Mouse (Mus musculus) frontal cortex, adult 2 months (tissue): ENCODE data around the gene Mga. TPM values are rescaled to one million over a fixed set of nuclear protein-coding genes. Genes with fewer than 3 reads are reported as not detected.

Experiments
- DNase-seq, 2 experiments: peaks; one replicate each; pipeline ENCODE4 v3.0.0; 2022; ENCODE audit warnings: low spot score in 1 of 2; ENCODE audit errors: extremely low spot score in 1 of 2
- polyA plus RNA-seq: library from polyadenylated mRNA; depleted of rRNA; stranded (reverse); fragments of >200 nt; gene quantifications from 2 replicates; pipeline ENCODE4 v1.2.3, GENCODE M21; 2012; rRNA removed

Mga gene
- polyA plus RNA-seq, 1 experiment = 16.9 TPM

GRCm38 (mm10) chr2:120017599-120017998, 120.6 kb downstream of the Mga start:
- no peak for DNase-seq

Other genes with a start within 250 kb of the Mga start
- 20.8 and 21.7 TPM in 2 replicates for gene Ndufaf1, start 234.4 kb upstream of the Mga start, polyA plus RNA-seq
- gene Rtf1, start 222.2 kb upstream of the Mga start, polyA plus RNA-seq = 41.0 and 41.8 TPM in 2 replicates
- 158 and 164 TPM in 2 replicates for gene Itpka, start 154.9 kb upstream of the Mga start, polyA plus RNA-seq
- 43.3 and 46.4 TPM in 2 replicates for gene Ltk, start 136.8 kb upstream of the Mga start, polyA plus RNA-seq
- gene Rpap1, start 109.7 kb upstream of the Mga start, polyA plus RNA-seq = 13.7 and 14.6 TPM in 2 replicates
- gene Tyro3, start 99.5 kb upstream of the Mga start, polyA plus RNA-seq = 130 and 145 TPM in 2 replicates
- gene Mapkbp1, start 75.5 kb downstream of the Mga start, polyA plus RNA-seq = 38.5 and 41.4 TPM in 2 replicates
- gene Jmjd7, start 130.3 kb downstream of the Mga start, polyA plus RNA-seq = 3.3 and 4.1 TPM in 2 replicates
- gene Gm28042, start 130.3 kb downstream of the Mga start, polyA plus RNA-seq = 2.5 and 2.9 TPM in 2 replicates
- gene Pla2g4b, start 136.2 kb downstream of the Mga start, polyA plus RNA-seq = 3.5 and 3.9 TPM in 2 replicates